Mouse (Mus musculus): Measurements from ENCODE around the gene Bloc1s4. TPM values are rescaled to one million over a fixed set of nuclear protein-coding genes. Genes with fewer than 3 reads are reported as not detected.

Bloc1s4 gene
- total RNA-seq, 2 experiments from 2014 or later = 25.2 to 26.1 TPM

- peak; percentile 82 to 97 for DNase-seq (ENCODE audit: extremely low spot score in 1 of 2, low spot score in 1 of 2)
Observed at GRCm38 (mm10) chr5:36742126-36742848, 6.2 kb downstream of the Bloc1s4 start.

- no peak for DNase-seq (ENCODE audit: extremely low spot score in 1 of 2, low spot score in 1 of 2)
Observed at GRCm38 (mm10) chr5:36739829-36740228, 8.6 kb downstream of the Bloc1s4 start.

GRCm38 (mm10) chr5:36738799-36739615, 9.4 kb downstream of the Bloc1s4 start:
- peak; percentile 23 to 41 for DNase-seq (ENCODE audit: extremely low spot score in 1 of 2, low spot score in 1 of 2)

DNA sequence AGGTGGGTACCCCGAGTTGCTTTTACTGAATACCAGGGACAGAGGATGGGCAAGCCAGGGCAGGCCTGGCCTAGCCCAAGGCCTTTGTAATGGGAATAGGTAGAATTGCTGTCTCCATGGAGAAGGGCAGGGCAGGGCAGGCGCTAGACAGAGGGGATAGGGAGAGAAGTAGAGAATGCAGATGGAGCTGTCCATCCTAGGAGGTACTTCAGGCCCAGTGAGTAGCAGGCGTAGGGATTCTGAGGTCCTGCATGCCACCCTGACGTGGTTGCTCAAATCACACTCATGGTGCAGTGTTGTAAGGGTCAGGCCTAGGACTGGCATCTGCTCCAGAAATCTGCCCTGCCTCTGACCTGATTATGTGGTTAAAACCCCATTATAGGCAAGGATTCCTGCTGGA, 10.7 kb downstream of the Bloc1s4 start:
- no peak for DNase-seq (ENCODE audit: extremely low spot score in 1 of 2, low spot score in 1 of 2)

- peak in 1 of 2 experiments; percentile 13 for DNase-seq (ENCODE audit: extremely low spot score in 1 of 2, low spot score in 1 of 2)
Observed at GRCm38 (mm10) chr5:36736009-36736408, 12.4 kb downstream of the Bloc1s4 start.

- no peak for DNase-seq (ENCODE audit: extremely low spot score in 1 of 2, low spot score in 1 of 2)
Observed at GRCm38 (mm10) chr5:36735106-36735505, 13.3 kb downstream of the Bloc1s4 start.

DNA sequence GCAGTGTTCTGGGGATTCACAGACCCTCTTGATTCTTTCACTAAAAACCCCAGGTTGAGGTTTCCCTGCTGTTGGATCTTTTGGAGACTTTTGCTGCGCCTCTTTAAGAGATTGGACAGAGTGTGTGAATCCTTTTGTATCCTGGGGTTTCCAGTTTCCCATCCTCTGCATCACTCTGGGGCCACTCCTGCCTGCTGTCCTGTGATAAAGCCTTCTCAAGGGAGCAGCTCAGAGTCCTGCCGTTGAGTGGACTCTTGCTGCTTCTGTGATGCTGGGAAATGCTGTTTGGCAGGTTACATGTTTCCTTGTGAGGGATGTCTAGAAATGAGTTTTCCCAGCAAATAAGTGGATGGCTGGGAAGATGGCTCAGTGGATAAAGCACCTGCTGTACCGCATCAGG, 15.0 kb downstream of the Bloc1s4 start:
- no peak for DNase-seq (ENCODE audit: extremely low spot score in 1 of 2, low spot score in 1 of 2)

GRCm38 (mm10) chr5:36731901-36732652, 16.4 kb downstream of the Bloc1s4 start:
- DNase-seq (ENCODE audit: extremely low spot score in 1 of 2, low spot score in 1 of 2) = no peak

GRCm38 (mm10) chr5:36730689-36731088, 17.8 kb downstream of the Bloc1s4 start:
- no peak for DNase-seq (ENCODE audit: extremely low spot score in 1 of 2, low spot score in 1 of 2)

GRCm38 (mm10) chr5:36729923-36730322, 18.5 kb downstream of the Bloc1s4 start:
- no peak for DNase-seq (ENCODE audit: extremely low spot score in 1 of 2, low spot score in 1 of 2)

- DNase-seq (ENCODE audit: extremely low spot score in 1 of 2, low spot score in 1 of 2) = no peak
Observed at GRCm38 (mm10) chr5:36729086-36729473, 19.4 kb downstream of the Bloc1s4 start.

DNA sequence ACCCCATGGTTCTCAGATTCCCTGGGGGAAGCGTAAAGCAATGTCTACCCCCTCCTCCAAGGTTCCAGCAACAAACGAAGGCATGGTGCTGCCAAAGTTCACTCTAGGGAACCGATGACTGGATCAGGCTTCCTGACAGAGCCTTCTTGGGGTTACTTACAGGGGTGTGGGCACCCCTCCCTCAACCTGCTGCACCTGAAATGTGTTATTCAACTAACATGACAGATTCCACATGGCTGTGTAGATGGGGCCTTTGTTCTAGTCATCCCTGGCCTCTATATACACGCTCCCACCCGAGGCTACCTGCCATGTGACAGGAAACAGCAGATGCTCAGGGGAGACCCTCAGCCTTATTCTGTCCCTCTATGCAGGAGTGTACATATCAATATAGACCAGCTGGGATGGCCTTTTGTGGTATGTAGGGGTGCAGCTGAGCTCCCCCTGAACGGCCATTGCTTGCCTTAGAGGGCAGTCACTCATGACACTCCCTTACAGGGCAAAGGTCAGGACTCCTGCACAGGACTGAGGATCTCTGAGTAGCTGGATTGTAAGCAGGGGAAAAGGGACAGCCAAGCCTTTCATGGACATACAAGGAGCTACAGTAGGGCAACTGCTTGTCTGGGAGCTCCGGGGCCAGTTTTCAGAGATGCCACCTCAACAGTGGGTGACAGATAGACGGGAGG, 19.9 kb downstream of the Bloc1s4 start:
- DNase-seq (ENCODE audit: extremely low spot score in 1 of 2, low spot score in 1 of 2) = no peak

- DNase-seq (ENCODE audit: extremely low spot score in 1 of 2, low spot score in 1 of 2) = no peak
Observed at GRCm38 (mm10) chr5:36727776-36728175, 20.7 kb downstream of the Bloc1s4 start.

DNA sequence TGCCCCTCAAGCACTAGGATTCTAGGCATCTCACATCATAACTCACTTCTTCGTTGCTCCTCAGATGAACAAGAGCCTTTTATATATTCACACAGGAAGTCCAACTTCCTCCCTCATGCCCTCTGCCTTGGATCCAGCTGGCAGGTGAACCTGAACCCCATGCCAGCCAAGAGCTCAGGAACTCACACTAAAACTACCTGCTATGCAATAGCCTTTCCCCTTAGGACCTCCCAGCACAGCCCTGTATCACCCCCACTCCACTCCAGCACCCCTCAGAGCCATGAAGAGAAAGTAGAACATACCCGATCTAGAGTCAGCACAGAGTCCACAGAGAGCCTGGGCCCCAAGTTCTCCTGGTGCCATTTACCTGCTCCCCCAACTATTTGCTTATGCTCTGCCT, 21.3 kb downstream of the Bloc1s4 start:
- DNase-seq (ENCODE audit: extremely low spot score in 1 of 2, low spot score in 1 of 2) = no peak

GRCm38 (mm10) chr5:36726387-36726801, 22.1 kb downstream of the Bloc1s4 start:
- no peak for DNase-seq (ENCODE audit: extremely low spot score in 1 of 2, low spot score in 1 of 2)

- DNase-seq (ENCODE audit: extremely low spot score in 1 of 2, low spot score in 1 of 2) = no peak
Observed at GRCm38 (mm10) chr5:36725861-36726260, 22.6 kb downstream of the Bloc1s4 start.

GRCm38 (mm10) chr5:36724274-36724673, 24.2 kb downstream of the Bloc1s4 start:
- no peak for DNase-seq (ENCODE audit: extremely low spot score in 1 of 2, low spot score in 1 of 2)

DNA sequence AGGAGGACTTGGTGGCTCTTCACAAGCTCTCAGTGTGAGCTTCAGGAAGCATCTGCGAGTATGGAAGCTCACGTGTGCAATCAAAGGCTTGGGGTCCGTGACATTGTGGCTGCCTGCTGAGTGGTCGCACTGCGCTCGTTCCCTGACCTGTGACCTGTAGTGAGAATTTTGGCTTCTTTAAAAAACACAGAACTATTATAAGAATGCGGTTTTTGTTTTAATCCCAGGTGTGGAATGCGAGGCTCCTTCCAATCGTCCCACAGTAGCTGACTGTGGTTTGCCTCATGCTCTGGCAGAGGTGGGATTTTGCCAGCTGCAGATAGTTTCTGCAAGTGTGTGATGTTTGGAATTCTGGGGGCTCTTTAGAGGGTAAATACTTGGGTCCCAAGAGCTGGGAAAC, 25.1 kb downstream of the Bloc1s4 start:
- DNase-seq (ENCODE audit: extremely low spot score in 1 of 2, low spot score in 1 of 2) = no peak

- DNase-seq (ENCODE audit: extremely low spot score in 1 of 2, low spot score in 1 of 2) = no peak
Observed at GRCm38 (mm10) chr5:36722415-36722856, 26.0 kb downstream of the Bloc1s4 start.

- no peak for DNase-seq (ENCODE audit: extremely low spot score in 1 of 2, low spot score in 1 of 2)
Observed at GRCm38 (mm10) chr5:36720710-36721375, 27.6 kb downstream of the Bloc1s4 start.

Measured in layer of hippocampus, postnatal 25 days (tissue).